Mouse (Mus musculus) thymus, adult 2 months (tissue): Measurements from ENCODE around the gene Il1b. TPM values are rescaled to one million over a fixed set of nuclear protein-coding genes. Genes with fewer than 3 reads are reported as not detected.

Experiments used
- DNase-seq: peaks from one replicate; pipeline ENCODE4 v3.0.0; 2021
- H3K27ac ChIP-seq: fragments of 200-500 bp; 2 replicates; pipeline ENCODE4 v1.5.1; 2012; ENCODE audit warnings: low read length, control low read depth; ENCODE audit not compliant: control insufficient read depth, insufficient read depth
- H3K27me3 ChIP-seq: fragments of 200-500 bp; 2 replicates; pipeline ENCODE4 v1.6.1; 2012; ENCODE audit warnings: mild to moderate bottlenecking, low read length, moderate library complexity, mixed read lengths; ENCODE audit not compliant: control insufficient read depth, insufficient read depth
- H3K36me3 ChIP-seq: fragments of 200-500 bp; 2 replicates; pipeline ENCODE4 v1.6.1; 2012; ENCODE audit warnings: mild to moderate bottlenecking, low read length, moderate library complexity; ENCODE audit not compliant: control insufficient read depth, insufficient read depth
- H3K4me1 ChIP-seq: fragments of 200-500 bp; replicated peaks from 2 replicates; pipeline ENCODE4 v1.6.1; 2012; ENCODE audit warnings: low read length; ENCODE audit not compliant: control insufficient read depth, insufficient read depth
- H3K4me3 ChIP-seq: fragments of 200-500 bp; 2 replicates; pipeline ENCODE4 v1.5.1; 2012; ENCODE audit warnings: mild to moderate bottlenecking, low read length, control low read depth, moderate library complexity; ENCODE audit not compliant: control insufficient read depth, insufficient read depth
- CTCF ChIP-seq: fragments of 200-500 bp; IDR thresholded peaks from 2 replicates; pipeline ENCODE4 v1.5.1; 2012; ENCODE audit warnings: mild to moderate bottlenecking, control low read depth, low read length, moderate library complexity, borderline replicate concordance; ENCODE audit not compliant: control insufficient read depth, poor library complexity, insufficient read depth; ENCODE audit errors: extremely low read depth
- POLR2A ChIP-seq: fragments of 200-500 bp; IDR thresholded peaks from 2 replicates; pipeline ENCODE4 v1.6.1; 2012; ENCODE audit warnings: mild to moderate bottlenecking, low read length, control low read depth, moderate library complexity; ENCODE audit not compliant: control insufficient read depth, poor library complexity, insufficient read depth; ENCODE audit errors: extremely low read depth
- WGBS: fragments of 180-500 bp; shearing (Covaris S2); methylation state at CpG from one replicate; pipeline ENCODE4 v1.1.7; 2018; 5-methylcytosine and 5-hydroxymethylcytosine counted together
- polyA plus RNA-seq: library from polyadenylated mRNA; depleted of rRNA; stranded (reverse); fragments of >200 nt; gene quantifications from 2 replicates; pipeline ENCODE4 v1.2.3, GENCODE M21; 2012; rRNA removed

The Il1b gene
- polyA plus RNA-seq, 1 experiment, result 1.9 TPM

GRCm38 (mm10) chr2:129322117-129322635 is 48.8 kb downstream of the Il1b start:
- TF ChIP-seq CTCF, result no peak
- TF ChIP-seq POLR2A, result no peak
- H3K4me3 ChIP-seq, result no peak overlapping the region
- no peaks in the 10 kb centered on the region for H3K4me1 ChIP-seq
- DNase-seq, result no peak
- no peak overlapping the region for H3K27ac ChIP-seq
- no peaks in the 10 kb centered on the region for H3K36me3 ChIP-seq
- WGBS, result 80% methylated on average over 1 of the region's 1 CpGs
- H3K27me3 ChIP-seq, result no peaks in the 10 kb centered on the region

- Histone ChIP-seq H3K27me3 (no peaks in the 10 kb centered on the region), H3K4me1 (no peaks in the 10 kb centered on the region), H3K36me3 (no peaks in the 10 kb centered on the region), H3K27ac (no peak overlapping the region), H3K4me3 (no peak overlapping the region)
- no peak for TF ChIP-seq CTCF
- no peak for TF ChIP-seq POLR2A
- DNase-seq, result no peak
- 62% methylated on average over 8 of the region's 8 CpGs for WGBS
Observed at GRCm38 (mm10) chr2:129320033-129320605, 50.8 kb downstream of the Il1b start.

GRCm38 (mm10) chr2:129315831-129316230 is 55.1 kb downstream of the Il1b start:
- Histone ChIP-seq H3K4me1 (peaks cover 5% of the 10 kb centered on the region), H3K27ac (no peak overlapping the region), H3K4me3 (no peak overlapping the region), H3K27me3 (no peaks in the 10 kb centered on the region), H3K36me3 (no peaks in the 10 kb centered on the region)
- TF ChIP-seq POLR2A, result no peak
- TF ChIP-seq CTCF, result no peak
- WGBS, result 41% methylated on average over 4 of the region's 4 CpGs
- no peak for DNase-seq

GRCm38 (mm10) chr2:129314880-129315279 is 56.1 kb downstream of the Il1b start:
- 76% methylated on average over 6 of the region's 6 CpGs for WGBS
- Histone ChIP-seq H3K27ac (no peak overlapping the region), H3K27me3 (no peaks in the 10 kb centered on the region), H3K4me3 (no peak overlapping the region), H3K4me1 (peaks cover 5% of the 10 kb centered on the region), H3K36me3 (no peaks in the 10 kb centered on the region)
- TF ChIP-seq CTCF, result no peak
- no peak for TF ChIP-seq POLR2A
- DNase-seq, result no peak

Other genes with a start within 250 kb of the Il1b start
- 55.5 and 65.2 TPM in 2 replicates for gene Chchd5, start 241.4 kb downstream of the Il1b start, polyA plus RNA-seq
- gene Slc20a1, start 172.4 kb downstream of the Il1b start, polyA plus RNA-seq, result 77.3 and 82.0 TPM in 2 replicates
- 5.1 and 7.5 TPM in 2 replicates for gene Ckap2l, start 73.9 kb downstream of the Il1b start, polyA plus RNA-seq
- 1.1 and 1.5 TPM in 2 replicates for gene Il1a, start 61.2 kb downstream of the Il1b start, polyA plus RNA-seq
- 0.12 TPM in 1 of 2 replicates, not detected in the other for gene F830045P16Rik, start 165.5 kb upstream of the Il1b start, polyA plus RNA-seq
- 56.0 and 63.1 TPM in 2 replicates for gene Sirpa, start 221.7 kb upstream of the Il1b start, polyA plus RNA-seq